Mouse (Mus musculus) liver, embryonic 12.5 days (tissue): Measurements from ENCODE around the gene Gm45753. TPM values are rescaled to one million over a fixed set of nuclear protein-coding genes. Genes with fewer than 3 reads are reported as not detected.
"Not testable (repeated sequence)": the region's sequence is repeated elsewhere in the genome, so short reads cannot be mapped to it uniquely, and the experiment has no call there.

ENCODE experiments used
- ATAC-seq: fragments of 200-750 bp; cut with Nextera tagmentation; 2 replicates; pipeline ENCODE4 v1.8.0; 2017; ENCODE audit warnings: moderate number of reproducible peaks, mild to moderate bottlenecking, moderate library complexity
- H3K27ac ChIP-seq: fragments of 300-500 bp; sonication (generic); 2 replicates; pipeline ENCODE4 v1.5.1; 2016; ENCODE audit warnings: mild to moderate bottlenecking
- H3K27me3 ChIP-seq: fragments of 300-500 bp; sonication (generic); replicated peaks from 2 replicates; pipeline ENCODE4 v1.6.1; 2016; ENCODE audit warnings: mild to moderate bottlenecking, moderate library complexity
- H3K36me3 ChIP-seq: fragments of 300-500 bp; sonication (generic); 2 replicates; pipeline ENCODE4 v1.6.1; 2016; ENCODE audit warnings: mild to moderate bottlenecking, moderate library complexity
- H3K4me1 ChIP-seq: fragments of 300-500 bp; sonication (generic); 2 replicates; pipeline ENCODE4 v1.6.1; 2016
- H3K4me2 ChIP-seq: fragments of 300-500 bp; sonication (generic); 2 replicates; pipeline ENCODE4 v1.6.1; 2016; ENCODE audit warnings: mild to moderate bottlenecking, moderate library complexity
- H3K4me3 ChIP-seq: fragments of 300-500 bp; sonication (generic); 2 replicates; pipeline ENCODE4 v1.5.1; 2016; ENCODE audit warnings: mild to moderate bottlenecking, moderate library complexity
- H3K9ac ChIP-seq: fragments of 300-500 bp; sonication (generic); 2 replicates; pipeline ENCODE4 v1.6.1; 2016; ENCODE audit warnings: mild to moderate bottlenecking, moderate library complexity
- H3K9me3 ChIP-seq: fragments of 300-500 bp; sonication (generic); replicated peaks from 2 replicates; pipeline ENCODE4 v1.6.1; 2016; ENCODE audit warnings: mild to moderate bottlenecking, moderate library complexity
- WGBS: fragments of 180-500 bp; shearing (Covaris S2); methylation state at CpG from one replicate; pipeline ENCODE4 v1.1.7; 2016; ENCODE audit not compliant: insufficient replicate concordance; 5-methylcytosine and 5-hydroxymethylcytosine counted together
- polyA plus RNA-seq: library from polyadenylated mRNA; unstranded; fragments of >200 nt; fragmentation: Nextera tagmentation; extraction: Ambion mirVana; gene quantifications from 2 replicates; pipeline ENCODE4 v1.2.1, GENCODE M21; 2016

The Gm45753 gene
- 1.3 and 1.8 TPM in 2 replicates for polyA plus RNA-seq

- ATAC-seq: no peak
- H3K9ac ChIP-seq: no peak within 1 kb of the TSS
- H3K36me3 ChIP-seq: no peaks in the 10 kb centered on the region
- no peak within 1 kb of the TSS for H3K4me2 ChIP-seq
- H3K4me3 ChIP-seq: no peak within 1 kb of the TSS
- H3K27ac ChIP-seq: no peak within 1 kb of the TSS
- 78% methylated on average over 13 of the region's 13 CpGs for WGBS
- no peaks in the 10 kb centered on the region for H3K9me3 ChIP-seq
- H3K27me3 ChIP-seq: no peaks in the 10 kb centered on the region
- H3K4me1 ChIP-seq: no peaks in the 10 kb centered on the region
These were observed at the start of gene Gm45753 for GRCm38 (mm10) chr8:45308366-45308765. TSS of gene Gm45753 (minus strand) at chr8:45308466.

- Histone ChIP-seq H3K9me3 (no peaks in the 10 kb centered on the region), H3K4me1 (no peaks in the 10 kb centered on the region), H3K9ac (no peak overlapping the region), H3K27me3 (peaks cover 16% of the 10 kb centered on the region), H3K4me3 (no peak overlapping the region), H3K4me2 (no peak overlapping the region), H3K36me3 (peaks cover 5% of the 10 kb centered on the region; the same call in 1 of the 2 replicates), H3K27ac (no peak overlapping the region)
- WGBS: 75% methylated on average over 6 of the region's 6 CpGs
- no peak for ATAC-seq
These were observed 47.5 kb upstream of the Gm45753 start for GRCm38 (mm10) chr8:45355809-45356208.

- ATAC-seq: no peak
- 17% methylated on average over 6 of the region's 6 CpGs for WGBS
- Histone ChIP-seq H3K9me3 (no peaks in the 10 kb centered on the region), H3K4me3 (no peak overlapping the region), H3K36me3 (peaks cover 4% of the 10 kb centered on the region; the same call in 1 of the 2 replicates), H3K9ac (no peak overlapping the region), H3K27me3 (no peaks in the 10 kb centered on the region), H3K27ac (no peak overlapping the region), H3K4me2 (no peak overlapping the region), H3K4me1 (no peaks in the 10 kb centered on the region)
These were observed 36.8 kb upstream of the Gm45753 start for GRCm38 (mm10) chr8:45345031-45345430.

GRCm38 (mm10) chr8:45344298-45344697 lies 36.0 kb upstream of the Gm45753 start:
- no peaks in the 10 kb centered on the region for H3K4me1 ChIP-seq
- no peak overlapping the region for H3K27ac ChIP-seq
- no peak for ATAC-seq

GRCm38 (mm10) chr8:45341630-45342628 lies 33.7 kb upstream of the Gm45753 start:
- H3K4me3 ChIP-seq: no peak overlapping the region
- H3K36me3 ChIP-seq: no peaks in the 10 kb centered on the region
- no peaks in the 10 kb centered on the region for H3K27me3 ChIP-seq
- 71% methylated on average over 12 of the region's 12 CpGs for WGBS
- no peak overlapping the region for H3K4me2 ChIP-seq
- ATAC-seq: peak; percentile 51; the same call in 1 of the 2 replicates
- peak overlapping the region; percentile 65 for H3K27ac ChIP-seq
- H3K9me3 ChIP-seq: no peaks in the 10 kb centered on the region
- H3K4me1 ChIP-seq: no peaks in the 10 kb centered on the region
- no peak overlapping the region for H3K9ac ChIP-seq

More at GRCm38 (mm10) chr8:45344298-45344697, 36.0 kb upstream of the Gm45753 start:
- H3K27me3 ChIP-seq: no peaks in the 10 kb centered on the region
- WGBS: 76% methylated on average over 8 of the region's 8 CpGs
- H3K36me3 ChIP-seq: peaks cover 4% of the 10 kb centered on the region; the same call in 1 of the 2 replicates
- H3K4me2 ChIP-seq: no peak overlapping the region
- H3K9me3 ChIP-seq: no peaks in the 10 kb centered on the region
- no peak overlapping the region for H3K9ac ChIP-seq
- no peak overlapping the region for H3K4me3 ChIP-seq

- peaks cover 3% of the 10 kb centered on the region; the same call in 1 of the 2 replicates for H3K4me1 ChIP-seq
- ATAC-seq: peak; percentile 58; the same call in 1 of the 2 replicates
- H3K9ac ChIP-seq: no peak overlapping the region
- no peak overlapping the region for H3K27ac ChIP-seq
- peak overlapping the region; percentile 69 for H3K4me2 ChIP-seq
- peak overlapping the region; percentile 58 for H3K4me3 ChIP-seq
- H3K27me3 ChIP-seq: peaks cover 9% of the 10 kb centered on the region; the same call in 1 of the 2 replicates
- no peaks in the 10 kb centered on the region for H3K36me3 ChIP-seq
- 2% methylated on average over 8 of the region's 8 CpGs for WGBS
- no peaks in the 10 kb centered on the region for H3K9me3 ChIP-seq
These were observed 25.2 kb upstream of the Gm45753 start for GRCm38 (mm10) chr8:45333493-45333892.

GRCm38 (mm10) chr8:45332685-45333409 lies 24.6 kb upstream of the Gm45753 start, which contains the start of gene Cyp4v3:
TSS of gene Cyp4v3 (minus strand) at chr8:45333216.
- Histone ChIP-seq H3K36me3 (no peaks in the 10 kb centered on the region), H3K9ac (peak within 1 kb of the TSS; percentile 7; the same call in 1 of the 2 replicates), H3K9me3 (no peaks in the 10 kb centered on the region), H3K4me2 (peak within 1 kb of the TSS; percentile 69), H3K4me1 (peaks cover 3% of the 10 kb centered on the region; the same call in 1 of the 2 replicates), H3K27me3 (peaks cover 9% of the 10 kb centered on the region; the same call in 1 of the 2 replicates), H3K27ac (0 out of 2 replicates have a peak within 1 kb of the TSS, but pooled peaks have one; percentile 45), H3K4me3 (peak within 1 kb of the TSS; percentile 58)
- ATAC-seq: peak; percentile 68
- 2% methylated on average over 44 of the region's 44 CpGs for WGBS

GRCm38 (mm10) chr8:45330856-45331255 lies 22.6 kb upstream of the Gm45753 start:
- H3K27me3 ChIP-seq: peaks cover 9% of the 10 kb centered on the region; the same call in 1 of the 2 replicates
- H3K9me3 ChIP-seq: no peaks in the 10 kb centered on the region
- H3K4me3 ChIP-seq: no peak overlapping the region
- WGBS: 39% methylated on average over 3 of the region's 3 CpGs
- peaks cover 3% of the 10 kb centered on the region; the same call in 1 of the 2 replicates for H3K4me1 ChIP-seq
- H3K27ac ChIP-seq: no peak overlapping the region
- no peaks in the 10 kb centered on the region for H3K36me3 ChIP-seq
- H3K4me2 ChIP-seq: no peak overlapping the region
- ATAC-seq: no peak
- H3K9ac ChIP-seq: no peak overlapping the region

GRCm38 (mm10) chr8:45329206-45329980 lies 21.1 kb upstream of the Gm45753 start:
- Histone ChIP-seq H3K4me2 (no peak overlapping the region), H3K9me3 (no peaks in the 10 kb centered on the region), H3K4me3 (no peak overlapping the region), H3K36me3 (no peaks in the 10 kb centered on the region), H3K4me1 (peaks cover 3% of the 10 kb centered on the region; the same call in 1 of the 2 replicates), H3K27ac (no peak overlapping the region), H3K27me3 (peaks cover 9% of the 10 kb centered on the region; the same call in 1 of the 2 replicates), H3K9ac (no peak overlapping the region)
- ATAC-seq: no peak
- 71% methylated on average over 6 of the region's 6 CpGs for WGBS

- not testable (repeated sequence) for H3K4me2 ChIP-seq, ATAC-seq, H3K27ac ChIP-seq, H3K36me3 ChIP-seq, H3K4me3 ChIP-seq, H3K9ac ChIP-seq, H3K4me1 ChIP-seq, H3K27me3 ChIP-seq, H3K9me3 ChIP-seq
These were observed 18.8 kb upstream of the Gm45753 start for GRCm38 (mm10) chr8:45327076-45327475.

- no peaks in the 10 kb centered on the region for H3K4me1 ChIP-seq
- no peaks in the 10 kb centered on the region for H3K9me3 ChIP-seq
- WGBS: 71% methylated on average over 4 of the region's 4 CpGs
These were observed 15.9 kb upstream of the Gm45753 start for GRCm38 (mm10) chr8:45324151-45324550.

More at GRCm38 (mm10) chr8:45324151-45324550, 15.9 kb upstream of the Gm45753 start:
- Histone ChIP-seq H3K9ac (no peak overlapping the region), H3K4me2 (no peak overlapping the region), H3K27ac (no peak overlapping the region), H3K36me3 (no peaks in the 10 kb centered on the region), H3K27me3 (no peaks in the 10 kb centered on the region), H3K4me3 (no peak overlapping the region)
- ATAC-seq: no peak
